Mouse (Mus musculus): Measurements from ENCODE around the gene Ppm1h. TPM values are rescaled to one million over a fixed set of nuclear protein-coding genes. Genes with fewer than 3 reads are reported as not detected.

Ppm1h gene
- total RNA-seq, 2 experiments from 2014 or later: 97.9 to 105 TPM

DNA sequence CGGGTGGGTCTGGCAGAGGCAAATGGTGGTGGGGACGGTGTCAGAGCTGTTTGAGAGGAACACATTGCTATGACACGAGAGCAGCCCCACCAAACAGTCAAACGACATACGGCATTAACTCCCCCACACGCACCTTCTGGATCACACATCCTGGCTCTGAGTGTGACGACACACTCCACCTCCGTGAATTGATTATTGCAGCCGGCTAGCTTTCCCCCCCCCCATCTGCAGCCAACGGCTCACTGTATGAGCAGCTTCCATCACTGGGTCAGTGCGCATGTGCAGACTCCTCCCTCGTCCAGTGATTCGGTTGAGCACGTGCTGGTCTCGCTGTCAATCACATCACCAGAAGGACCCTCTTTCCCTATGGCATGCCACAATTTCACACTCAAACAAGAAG, 178.6 kb downstream of the Ppm1h start:
- H3K4me3 ChIP-seq: no peak overlapping the region
- H3K27ac ChIP-seq: no peak overlapping the region
- DNase-seq (ENCODE audit: extremely low spot score in 1 of 2, low spot score in 2 of 2): peak in 1 of 2 experiments; percentile 19
- intact Hi-C loops (cut with DNase I): no loop called here
- no peak for TF ChIP-seq CTCF (IDR thresholded peaks at IDR 0.05)

DNA sequence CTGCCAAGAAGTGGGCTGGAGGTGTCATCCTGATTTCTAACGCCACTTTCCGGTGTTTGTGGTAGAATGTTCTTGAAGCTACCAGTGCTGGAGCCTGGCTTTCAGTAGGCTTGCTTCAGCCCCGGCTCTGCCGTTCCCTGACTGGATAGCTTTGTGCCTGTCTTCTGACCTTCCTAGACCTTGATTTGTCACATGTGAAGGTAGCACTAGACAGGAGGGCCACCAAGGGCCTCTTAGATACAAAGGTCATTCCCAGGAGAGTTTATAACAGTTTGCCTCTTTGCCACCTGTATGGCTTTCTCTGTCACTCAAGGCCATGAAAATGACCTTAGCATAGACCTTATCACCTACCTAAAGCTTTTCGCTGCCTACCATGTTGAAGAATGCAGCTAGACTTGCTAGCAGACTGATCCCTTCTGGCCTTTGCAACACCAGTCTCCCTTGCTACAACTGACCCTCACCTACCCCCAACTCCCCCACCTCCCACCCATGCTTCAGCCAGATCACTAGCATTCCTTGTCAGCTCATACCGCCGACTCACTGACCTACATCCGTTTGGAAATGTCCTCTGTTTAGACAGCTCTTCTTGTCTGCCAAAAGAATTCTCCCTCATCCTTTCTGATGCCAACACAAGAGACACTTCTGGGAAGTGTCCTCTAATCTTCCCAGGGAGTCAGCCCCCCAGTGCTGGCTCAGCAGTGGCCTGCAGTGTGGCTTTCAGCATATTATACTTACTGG, 180.5 kb downstream of the Ppm1h start:
- Histone ChIP-seq H3K4me3 (no peak overlapping the region), H3K27ac (peak overlapping the region; percentile 32)
- intact Hi-C loops (cut with DNase I): no loop called here
- TF ChIP-seq CTCF (IDR thresholded peaks at IDR 0.05): no peak
- no peak for DNase-seq (ENCODE audit: extremely low spot score in 1 of 2, low spot score in 2 of 2)

- no peak for DNase-seq (ENCODE audit: extremely low spot score in 1 of 2, low spot score in 2 of 2)
- intact Hi-C loops (cut with DNase I): no loop called here
- Histone ChIP-seq H3K27ac (peak overlapping the region; percentile 32), H3K4me3 (no peak overlapping the region)
- TF ChIP-seq CTCF (IDR thresholded peaks at IDR 0.05): no peak
Measured at GRCm38 (mm10) chr10:122859642-122859997, 181.1 kb downstream of the Ppm1h start.

- TF ChIP-seq CTCF (IDR thresholded peaks at IDR 0.05): no peak
- intact Hi-C loops (cut with DNase I): no loop called here
- H3K27ac ChIP-seq: no peak overlapping the region
Measured at GRCm38 (mm10) chr10:122860076-122860475, 181.5 kb downstream of the Ppm1h start.

GRCm38 (mm10) chr10:122861696-122862385, 183.3 kb downstream of the Ppm1h start:
- H3K27ac ChIP-seq: no peak overlapping the region
- no peak overlapping the region for H3K4me3 ChIP-seq
- DNase-seq (ENCODE audit: extremely low spot score in 1 of 2, low spot score in 2 of 2): no peak
- no peak for TF ChIP-seq CTCF (IDR thresholded peaks at IDR 0.05)
- intact Hi-C loops (cut with DNase I): no loop called here

More at GRCm38 (mm10) chr10:122860076-122860475, 181.5 kb downstream of the Ppm1h start:
- H3K4me3 ChIP-seq: no peak overlapping the region
- no peak for DNase-seq (ENCODE audit: extremely low spot score in 1 of 2, low spot score in 2 of 2)

GRCm38 (mm10) chr10:122862386-122863023, 183.9 kb downstream of the Ppm1h start:
- no peak overlapping the region for H3K4me3 ChIP-seq
- no peak for TF ChIP-seq CTCF (IDR thresholded peaks at IDR 0.05)
- no peak for DNase-seq (ENCODE audit: extremely low spot score in 1 of 2, low spot score in 2 of 2)
- no peak overlapping the region for H3K27ac ChIP-seq
- intact Hi-C loops (cut with DNase I): no loop called here

DNA sequence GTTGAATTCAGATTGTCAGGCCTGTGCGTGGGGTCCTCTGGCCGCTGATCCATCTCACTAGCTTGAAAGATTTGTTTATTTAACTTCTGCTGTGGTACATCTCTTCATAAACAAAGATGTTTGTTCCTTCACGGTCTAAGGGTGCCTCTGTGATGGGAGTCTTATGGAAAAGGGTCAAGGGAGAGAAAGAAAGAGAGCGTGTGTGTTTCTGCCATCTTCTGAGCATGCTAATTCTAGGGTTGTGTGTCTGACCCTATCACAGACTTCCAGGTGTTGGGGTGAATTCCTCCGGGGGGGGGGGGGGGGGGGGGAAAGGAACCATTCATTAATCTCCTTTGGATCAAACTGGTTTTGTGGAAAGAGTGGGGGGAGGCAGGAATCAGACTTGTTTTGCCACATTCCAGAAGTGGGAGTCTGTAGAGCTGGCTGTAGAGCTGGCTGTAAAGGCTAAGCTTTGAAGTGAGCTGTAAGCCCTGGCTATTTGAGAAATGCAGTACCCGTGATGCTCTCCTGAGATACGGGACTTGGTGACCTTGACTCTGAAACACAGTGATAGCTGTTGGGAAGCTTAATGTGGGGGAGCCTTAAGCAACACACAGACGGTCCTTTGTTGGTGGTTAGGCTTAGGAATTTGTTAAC, 191.4 kb downstream of the Ppm1h start:
- Histone ChIP-seq H3K27ac (no peak overlapping the region), H3K4me3 (no peak overlapping the region)
- intact Hi-C loops (cut with DNase I): no loop called here
- no peak for TF ChIP-seq CTCF (IDR thresholded peaks at IDR 0.05)
- DNase-seq (ENCODE audit: extremely low spot score in 1 of 2, low spot score in 2 of 2): no peak

- H3K27ac ChIP-seq: no peak overlapping the region
- no peak for TF ChIP-seq CTCF (IDR thresholded peaks at IDR 0.05)
- DNase-seq (ENCODE audit: extremely low spot score in 1 of 2, low spot score in 2 of 2): no peak
- H3K4me3 ChIP-seq: no peak overlapping the region
- intact Hi-C loops (cut with DNase I): no loop called here
Measured at GRCm38 (mm10) chr10:122870848-122871494, 192.4 kb downstream of the Ppm1h start.

GRCm38 (mm10) chr10:122872720-122873119, 194.2 kb downstream of the Ppm1h start:
- Histone ChIP-seq H3K4me3 (no peak overlapping the region), H3K27ac (no peak overlapping the region)
- intact Hi-C loops (cut with DNase I): no loop called here
- no peak for TF ChIP-seq CTCF (IDR thresholded peaks at IDR 0.05)
- DNase-seq (ENCODE audit: extremely low spot score in 1 of 2, low spot score in 2 of 2): no peak

DNA sequence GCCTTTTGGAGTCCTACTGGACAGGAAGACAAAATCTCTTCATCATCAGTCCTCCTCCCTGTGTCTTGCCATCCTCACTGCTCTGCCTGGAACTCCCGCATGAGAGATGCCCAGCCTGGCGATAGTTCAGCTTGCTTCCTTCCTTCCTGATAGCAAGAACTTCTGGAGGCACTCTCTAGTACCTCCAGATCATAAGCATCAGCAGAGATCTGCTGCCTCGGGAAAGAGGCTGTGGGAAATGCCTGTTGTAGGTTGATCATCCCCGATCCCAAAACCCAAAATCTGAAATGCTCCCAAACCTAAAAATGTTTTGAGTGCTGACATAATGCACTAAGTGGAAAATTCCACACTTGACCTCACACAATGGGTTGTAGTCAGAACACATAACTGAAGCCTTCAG, 198.4 kb downstream of the Ppm1h start:
- H3K27ac ChIP-seq: no peak overlapping the region; the same call in 1 of the 2 replicates
- H3K4me3 ChIP-seq: no peak overlapping the region
- TF ChIP-seq CTCF (IDR thresholded peaks at IDR 0.05): no peak
- no peak for DNase-seq (ENCODE audit: extremely low spot score in 1 of 2, low spot score in 2 of 2)
- intact Hi-C loops (cut with DNase I): no loop called here

DNA sequence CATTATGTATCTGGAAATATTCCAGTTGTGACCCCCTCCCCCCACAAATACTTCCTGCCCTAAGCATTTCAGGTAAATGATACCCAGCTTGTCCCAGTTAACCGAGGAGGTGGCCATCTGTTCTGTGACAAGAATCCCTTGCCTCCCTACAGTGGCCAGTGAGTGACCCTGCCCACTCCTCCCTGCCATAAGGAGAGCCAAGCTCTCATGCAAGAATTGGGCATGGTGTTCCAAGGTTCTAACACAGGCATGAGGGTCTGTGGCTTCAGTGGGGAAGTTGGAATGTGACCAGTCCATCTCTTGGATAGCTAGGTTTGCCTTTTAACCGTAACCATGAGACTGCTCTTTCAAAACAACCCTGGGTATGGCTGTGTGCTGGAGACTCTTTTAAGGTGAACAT, 198.9 kb downstream of the Ppm1h start:
- DNase-seq (ENCODE audit: extremely low spot score in 1 of 2, low spot score in 2 of 2): no peak
- H3K4me3 ChIP-seq: no peak overlapping the region
- intact Hi-C loops (cut with DNase I): no loop called here
- H3K27ac ChIP-seq: no peak overlapping the region
- TF ChIP-seq CTCF (IDR thresholded peaks at IDR 0.05): no peak
